Mouse (Mus musculus) megakaryocyte-erythroid progenitor cell, adult 5-6 weeks (primary cell): ENCODE measurements at regions not wholly inside any gene's neighbourhood (a gene's known extent, or its start where the extent isn't known, plus 50 kb on each side); places are given as distances from the start of the nearest gene placed in this dataset.

ENCODE experiments used
- ATAC-seq: replicated peaks from 2 replicates; pipeline ENCODE4 v1.8.0; 2016; ENCODE audit warnings: mild to moderate bottlenecking, inconsistent platforms; ENCODE audit not compliant: severe bottlenecking, poor library complexity, low FRiP score, low TSS enrichment

GRCm38 (mm10) chr10:110534387-110534786, 78.4 kb upstream of the Nav3 start:
- no peak for ATAC-seq

- no peak for ATAC-seq
These were observed 86.7 kb upstream of the Nav3 start for GRCm38 (mm10) chr10:110542712-110543111.

GRCm38 (mm10) chr10:110548391-110548790, 92.4 kb upstream of the Nav3 start:
- no peak for ATAC-seq

DNA sequence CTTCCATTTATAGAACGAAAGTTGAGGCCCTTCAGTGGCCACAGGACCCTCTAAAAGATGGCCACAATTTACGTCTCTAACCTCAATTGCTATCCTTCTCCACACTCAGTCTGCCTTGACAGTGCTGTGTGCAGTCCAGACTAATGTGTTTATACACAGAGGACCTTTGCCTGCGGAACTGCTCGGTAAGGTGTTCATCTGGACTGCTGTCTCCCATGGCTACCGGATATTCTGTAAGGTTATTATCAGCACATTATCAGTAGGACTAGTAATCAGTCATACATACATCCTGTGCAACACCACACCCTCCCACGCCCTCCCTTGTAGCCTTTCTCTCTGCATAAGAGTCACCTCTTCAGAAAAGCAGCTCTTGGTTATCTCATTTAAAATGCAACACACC, 98.0 kb upstream of the Nav3 start:
- ATAC-seq, result no peak

DNA sequence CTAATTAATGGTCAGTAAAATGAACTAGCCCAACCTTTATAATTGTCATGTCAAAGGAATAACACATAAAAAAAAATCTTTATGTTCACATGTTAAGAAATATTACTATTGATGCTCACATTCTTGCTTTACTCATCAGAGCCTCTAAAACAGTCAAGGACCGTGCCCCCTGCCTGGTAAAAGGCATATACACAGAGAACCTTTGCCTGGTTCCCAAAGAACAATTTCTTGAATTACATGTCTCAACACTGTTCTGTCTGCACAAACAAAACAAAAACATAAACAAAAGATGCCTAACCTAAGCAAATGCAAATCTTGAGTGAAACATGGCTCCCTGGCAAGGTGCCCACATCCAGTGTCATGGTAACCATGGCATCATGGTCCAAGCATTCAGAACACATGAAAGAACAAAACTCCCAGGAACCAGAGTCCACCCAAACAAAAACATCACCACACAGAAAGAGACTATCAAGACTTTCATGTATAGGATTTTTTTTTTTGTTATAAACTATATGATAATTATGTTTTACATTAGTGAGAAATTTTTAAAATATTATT, 100.4 kb upstream of the Nav3 start:
- ATAC-seq, result no peak

- ATAC-seq, result no peak
These were observed 107.1 kb upstream of the Nav3 start for GRCm38 (mm10) chr10:110563057-110563456.

DNA sequence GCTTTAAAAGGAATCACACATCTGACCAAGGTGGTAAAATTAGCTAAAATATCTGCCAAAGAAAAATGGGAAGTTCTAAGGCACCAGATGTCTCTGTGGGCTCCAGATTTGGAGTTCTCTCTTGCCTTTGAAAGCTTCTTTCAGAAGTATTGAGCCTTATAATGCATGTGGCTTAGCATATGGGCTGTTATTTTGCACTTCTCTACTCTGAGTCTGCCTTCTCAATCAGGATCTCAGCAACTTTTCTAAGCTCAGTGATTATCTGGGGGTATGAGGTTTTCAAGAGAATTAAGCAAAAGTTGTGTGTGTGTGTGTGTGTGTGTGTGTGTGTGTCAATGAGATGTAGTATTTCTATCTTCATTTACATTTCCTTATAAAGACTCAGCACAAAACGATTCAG, 107.6 kb upstream of the Nav3 start:
- ATAC-seq, result no peak

DNA sequence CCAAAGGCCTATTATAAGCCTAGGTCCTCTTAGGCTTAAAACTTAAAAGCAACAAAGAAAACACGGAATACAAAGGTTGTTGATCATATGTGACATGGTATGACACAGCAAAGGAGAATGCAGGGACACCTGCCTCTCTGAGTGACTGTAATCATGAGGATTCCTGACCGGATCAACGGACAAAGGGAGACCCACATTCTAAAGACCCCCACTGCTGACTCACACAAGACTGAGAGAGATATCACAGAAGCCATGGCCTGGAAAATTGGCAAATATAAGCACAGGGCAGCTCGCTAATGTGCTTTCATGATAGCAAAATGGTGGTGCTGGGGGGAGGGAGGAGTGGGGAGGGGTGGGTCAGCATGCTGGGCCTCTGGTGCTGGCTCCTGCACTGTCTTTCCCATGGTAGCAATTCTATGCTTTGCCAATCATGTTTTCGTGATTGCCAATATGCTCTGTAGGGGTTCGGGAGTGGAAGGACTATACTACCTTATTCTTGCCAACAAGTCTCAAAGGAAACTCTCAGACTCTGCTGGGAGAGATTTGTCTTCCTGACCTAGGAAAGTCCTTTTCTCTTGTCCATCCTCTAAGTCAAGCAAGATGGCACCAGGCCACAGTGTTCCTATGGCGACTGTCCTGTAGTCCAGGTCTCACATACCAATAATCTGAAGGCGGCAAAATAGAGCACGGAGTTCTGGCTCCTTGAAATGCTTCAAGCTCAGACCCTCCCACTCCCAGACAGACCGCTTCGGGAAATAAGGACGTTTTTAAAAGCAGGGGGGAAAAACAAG, 110.5 kb upstream of the Nav3 start:
- no peak for ATAC-seq

GRCm38 (mm10) chr10:110570465-110570864, 114.5 kb upstream of the Nav3 start:
- no peak for ATAC-seq

- no peak for ATAC-seq
These were observed 115.2 kb upstream of the Nav3 start for GRCm38 (mm10) chr10:110571179-110571578.

GRCm38 (mm10) chr10:110573530-110573929, 117.5 kb upstream of the Nav3 start:
- ATAC-seq, result no peak

GRCm38 (mm10) chr10:110586029-110586428, 130.0 kb upstream of the Nav3 start:
- ATAC-seq, result no peak

DNA sequence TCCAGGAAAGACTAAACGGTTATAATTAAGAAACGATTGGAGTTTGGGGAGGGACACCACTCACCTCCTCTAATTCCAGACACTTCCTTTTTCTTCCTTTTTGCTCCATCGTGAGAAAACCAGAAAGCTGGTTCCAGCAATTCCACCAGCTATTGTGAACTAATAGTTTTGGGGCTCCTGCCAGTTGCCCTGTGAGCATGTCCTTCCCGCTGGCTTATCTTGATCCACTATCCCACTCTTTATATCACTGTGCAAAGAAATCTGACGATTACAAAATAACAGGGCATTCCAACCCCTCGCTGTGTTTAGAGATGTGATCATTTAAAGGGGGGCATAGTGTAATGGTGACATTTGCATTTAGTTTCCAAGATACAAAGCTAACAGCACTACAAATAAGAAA, 130.5 kb upstream of the Nav3 start:
- ATAC-seq, result no peak

- no peak for ATAC-seq
These were observed 131.5 kb upstream of the Nav3 start for GRCm38 (mm10) chr10:110587529-110587928.

DNA sequence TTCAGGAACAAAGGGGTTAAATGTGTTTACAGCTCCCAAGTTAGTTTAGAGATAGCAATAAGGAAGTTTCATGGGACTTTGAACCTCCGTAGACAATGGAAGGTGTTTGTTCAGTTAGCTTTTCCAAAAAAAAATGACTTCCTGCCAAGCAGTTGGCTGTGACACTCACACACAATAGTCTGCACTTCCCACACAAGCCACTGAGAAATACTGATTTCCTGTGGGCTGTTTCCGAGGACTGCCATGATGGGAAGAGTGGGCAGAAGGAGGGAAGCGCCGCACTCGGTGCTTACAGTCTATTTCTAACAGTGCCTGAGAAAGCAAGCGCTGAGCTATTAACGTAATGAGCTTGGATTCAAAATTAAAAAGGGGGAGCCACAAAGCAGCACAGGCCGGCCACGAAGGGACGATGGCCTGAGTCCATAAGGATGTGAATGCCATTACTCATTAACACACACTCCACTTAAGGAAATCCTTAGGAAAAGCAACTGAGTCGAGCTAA, 144.4 kb upstream of the Nav3 start:
- no peak for ATAC-seq

GRCm38 (mm10) chr10:110610336-110610735, 134.9 kb upstream of the E2f7 start:
- no peak for ATAC-seq

DNA sequence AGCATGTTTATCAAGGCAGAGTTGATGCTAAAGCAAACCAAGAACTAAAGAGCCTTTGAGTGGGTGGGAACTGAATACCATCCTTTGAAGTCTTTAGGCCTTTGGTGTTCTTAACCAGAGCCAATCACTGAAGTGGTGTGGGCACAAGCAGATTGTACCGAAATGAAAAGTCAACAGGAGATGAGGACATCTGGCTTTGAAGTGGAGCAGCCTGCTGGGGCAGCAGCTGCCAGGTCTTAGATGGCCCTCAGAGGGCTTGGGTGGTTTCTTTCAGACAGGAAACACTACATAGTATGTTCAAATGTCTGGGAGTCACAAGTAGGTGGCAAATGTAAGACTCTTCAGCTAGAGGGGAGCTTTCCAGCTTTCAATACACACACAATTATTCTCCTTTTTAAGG, 128.2 kb upstream of the E2f7 start:
- ATAC-seq, result no peak

DNA sequence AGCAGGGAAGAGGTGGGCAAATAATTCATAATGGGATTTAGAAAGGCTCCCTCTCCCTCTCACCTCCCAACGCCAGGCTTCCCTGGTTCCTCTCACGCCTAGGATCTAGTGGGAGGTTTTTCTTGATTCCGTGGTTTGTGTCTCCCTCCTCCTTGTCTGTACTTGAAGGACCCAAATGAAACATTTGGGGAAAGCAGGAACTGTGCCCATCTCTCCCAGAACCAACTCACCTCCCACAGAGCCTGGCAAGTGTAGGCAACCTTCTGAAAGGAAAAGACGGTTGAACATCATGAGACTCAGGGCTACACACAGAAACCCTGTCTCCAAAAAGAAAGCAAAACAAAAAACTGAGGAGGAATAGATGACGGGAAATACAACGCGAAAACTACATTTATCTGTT, 126.0 kb upstream of the E2f7 start:
- no peak for ATAC-seq

GRCm38 (mm10) chr10:110625644-110626043, 119.6 kb upstream of the E2f7 start:
- ATAC-seq, result no peak

GRCm38 (mm10) chr10:110640406-110640805, 104.8 kb upstream of the E2f7 start:
- no peak for ATAC-seq

DNA sequence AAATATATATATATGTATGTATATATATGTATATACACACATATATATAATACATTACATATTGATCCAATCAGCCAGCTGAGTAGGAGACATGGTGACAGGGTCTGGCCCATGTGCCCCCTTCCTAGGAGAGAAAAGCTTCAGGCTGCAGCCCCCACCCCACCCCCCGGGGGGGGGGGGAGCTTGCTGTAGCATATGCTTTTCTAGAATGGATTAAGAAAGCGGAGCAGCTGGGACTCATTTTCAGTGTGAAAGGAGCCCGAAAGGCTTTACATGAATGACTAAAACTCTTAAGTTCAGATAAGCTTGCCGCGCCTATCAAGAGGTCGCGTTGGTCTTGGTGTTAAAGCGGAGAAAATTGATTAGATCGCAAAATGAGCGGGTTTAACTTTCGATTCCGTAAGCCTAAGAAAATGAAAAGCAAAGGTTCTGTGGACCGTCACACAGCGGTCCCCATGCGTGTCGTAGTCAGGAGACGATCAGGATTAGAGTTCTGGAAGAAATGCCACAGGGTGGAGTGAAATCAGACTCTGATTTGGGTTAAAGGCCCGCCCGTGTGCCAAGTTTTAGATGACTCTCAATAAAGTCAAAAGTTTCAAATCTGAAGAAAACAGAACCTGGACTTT, 103.1 kb upstream of the E2f7 start:
- ATAC-seq, result no peak
